Mouse (Mus musculus): ENCODE measurements at regions not wholly inside any gene's neighbourhood (a gene's known extent, or its start where the extent isn't known, plus 50 kb on each side); places are given as distances from the start of the nearest gene placed in this dataset.

GRCm38 (mm10) chr13:44555979-44556378 is 173.3 kb upstream of the Jarid2 start:
- H3K4me3 ChIP-seq (ENCODE audit: control insufficient read depth in 1 of 2, insufficient read depth in 1 of 2, low read depth in 1 of 2, low read length in 2 of 2) = no peak overlapping the region
- no peak overlapping the region for H3K9ac ChIP-seq (ENCODE audit: low read length)
- 88% methylated on average over 6 of the region's 6 CpGs for WGBS
- no peak for ATAC-seq (ENCODE audit: insufficient number of reproducible peaks, insufficient read depth, low FRiP score, low read depth)
- H3K36me3 ChIP-seq (ENCODE audit: control insufficient read depth, insufficient read depth, low read length) = no peaks in the 10 kb centered on the region
- no peak overlapping the region for H3K27ac ChIP-seq (replicated peaks in 1 of 2; ENCODE audit: control insufficient read depth in 1 of 2, insufficient read depth in 1 of 2, low read depth in 2 of 2, low read length in 2 of 2)
- peaks cover 0 to 3% of the 10 kb centered on the region in 2 experiments; a peak in 1 of 4 replicates for H3K4me1 ChIP-seq (ENCODE audit: control insufficient read depth in 2 of 2, insufficient read depth in 2 of 2, low read length in 2 of 2)
- H3K4me2 ChIP-seq (ENCODE audit: low read length) = no peak overlapping the region
- H3K27me3 ChIP-seq (ENCODE audit: control insufficient read depth, insufficient read depth, low read length) = no peaks in the 10 kb centered on the region
- no peaks in the 10 kb centered on the region for H3K9me3 ChIP-seq (ENCODE audit: control insufficient read depth, low read length)

- H3K4me3 ChIP-seq (ENCODE audit: control insufficient read depth in 1 of 2, insufficient read depth in 1 of 2, low read depth in 1 of 2, low read length in 2 of 2) = no peak overlapping the region
- no peak for ATAC-seq (ENCODE audit: insufficient number of reproducible peaks, insufficient read depth, low FRiP score, low read depth)
Measured at GRCm38 (mm10) chr13:44558051-44558450, 171.2 kb upstream of the Jarid2 start.

GRCm38 (mm10) chr13:44558491-44559177 is 170.6 kb upstream of the Jarid2 start:
- Histone ChIP-seq H3K4me2 (ENCODE audit: low read length) (no peak overlapping the region), H3K4me1 (ENCODE audit: control insufficient read depth in 2 of 2, insufficient read depth in 2 of 2, low read length in 2 of 2) (peaks cover 0 to under 1% of the 10 kb centered on the region in 2 experiments; a peak in 1 of 4 replicates), H3K36me3 (ENCODE audit: control insufficient read depth, insufficient read depth, low read length) (no peaks in the 10 kb centered on the region), H3K9me3 (ENCODE audit: control insufficient read depth, low read length) (no peaks in the 10 kb centered on the region), H3K27ac (replicated peaks in 1 of 2; ENCODE audit: control insufficient read depth in 1 of 2, insufficient read depth in 1 of 2, low read depth in 2 of 2, low read length in 2 of 2) (no peak overlapping the region), H3K4me3 (ENCODE audit: control insufficient read depth in 1 of 2, insufficient read depth in 1 of 2, low read depth in 1 of 2, low read length in 2 of 2) (no peak overlapping the region), H3K9ac (ENCODE audit: low read length) (no peak overlapping the region), H3K27me3 (ENCODE audit: control insufficient read depth, insufficient read depth, low read length) (no peaks in the 10 kb centered on the region)
- WGBS = 88% methylated on average over 21 of the region's 21 CpGs
- no peak for ATAC-seq (ENCODE audit: insufficient number of reproducible peaks, insufficient read depth, low FRiP score, low read depth)

More at GRCm38 (mm10) chr13:44558051-44558450, 171.2 kb upstream of the Jarid2 start:
- 93% methylated on average over 12 of the region's 12 CpGs for WGBS
- Histone ChIP-seq H3K27me3 (ENCODE audit: control insufficient read depth, insufficient read depth, low read length) (no peaks in the 10 kb centered on the region), H3K27ac (replicated peaks in 1 of 2; ENCODE audit: control insufficient read depth in 1 of 2, insufficient read depth in 1 of 2, low read depth in 2 of 2, low read length in 2 of 2) (no peak overlapping the region), H3K9me3 (ENCODE audit: control insufficient read depth, low read length) (no peaks in the 10 kb centered on the region), H3K9ac (ENCODE audit: low read length) (no peak overlapping the region), H3K4me2 (ENCODE audit: low read length) (no peak overlapping the region), H3K4me1 (ENCODE audit: control insufficient read depth in 2 of 2, insufficient read depth in 2 of 2, low read length in 2 of 2) (peaks cover 0 to 3% of the 10 kb centered on the region in 2 experiments; a peak in 1 of 4 replicates), H3K36me3 (ENCODE audit: control insufficient read depth, insufficient read depth, low read length) (no peaks in the 10 kb centered on the region)

DNA sequence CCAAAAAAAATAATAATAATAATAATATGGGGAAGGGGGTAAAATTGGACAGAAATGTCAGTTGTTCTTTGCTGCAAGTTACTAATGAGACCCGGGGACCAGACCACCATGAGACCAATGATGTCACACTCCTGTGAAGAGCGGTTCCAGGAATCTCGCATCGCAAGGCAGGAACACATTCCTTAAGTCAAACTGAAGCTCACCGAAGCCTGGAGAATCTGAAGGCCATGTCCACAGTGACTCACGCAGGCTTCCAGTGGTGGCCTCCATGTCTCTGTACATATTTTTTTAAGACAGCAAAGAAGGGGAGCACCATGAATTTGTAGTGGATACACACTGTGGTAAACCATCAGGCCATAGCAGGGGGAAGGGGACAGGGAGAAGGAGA is 170.1 kb upstream of the Jarid2 start:
- H3K27ac ChIP-seq (replicated peaks in 1 of 2; ENCODE audit: control insufficient read depth in 1 of 2, insufficient read depth in 1 of 2, low read depth in 2 of 2, low read length in 2 of 2) = no peak overlapping the region
- no peak overlapping the region for H3K9ac ChIP-seq (ENCODE audit: low read length)
- no peaks in the 10 kb centered on the region; a peak in 1 of 4 replicates for H3K4me1 ChIP-seq (ENCODE audit: control insufficient read depth in 2 of 2, insufficient read depth in 2 of 2, low read length in 2 of 2)
- no peak overlapping the region for H3K4me2 ChIP-seq (ENCODE audit: low read length)
- H3K27me3 ChIP-seq (ENCODE audit: control insufficient read depth, insufficient read depth, low read length) = no peaks in the 10 kb centered on the region
- no peak for ATAC-seq (ENCODE audit: insufficient number of reproducible peaks, insufficient read depth, low FRiP score, low read depth)
- H3K36me3 ChIP-seq (ENCODE audit: control insufficient read depth, insufficient read depth, low read length) = no peaks in the 10 kb centered on the region
- no peaks in the 10 kb centered on the region for H3K9me3 ChIP-seq (ENCODE audit: control insufficient read depth, low read length)
- WGBS = 85% methylated on average over 6 of the region's 6 CpGs
- H3K4me3 ChIP-seq (ENCODE audit: control insufficient read depth in 1 of 2, insufficient read depth in 1 of 2, low read depth in 1 of 2, low read length in 2 of 2) = no peak overlapping the region

DNA sequence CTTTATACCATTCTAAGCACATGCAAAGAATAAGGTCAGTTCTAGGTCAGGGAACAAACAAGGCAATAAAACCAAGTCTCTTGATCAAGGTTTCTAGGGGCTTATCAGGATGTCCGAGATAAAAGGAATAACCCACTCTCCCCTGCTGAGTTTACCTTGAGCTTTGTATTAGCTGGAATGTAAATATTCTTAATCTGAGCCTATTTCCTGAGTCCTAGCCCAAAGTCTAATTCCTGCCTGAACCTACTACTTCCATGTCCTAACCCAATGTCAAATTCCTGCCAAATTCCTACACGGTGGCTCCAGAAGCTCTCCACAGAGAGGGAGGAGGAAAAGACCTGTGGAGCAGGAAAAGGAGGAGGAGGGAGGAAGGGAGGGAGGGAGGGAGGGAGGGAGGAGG is 169.6 kb upstream of the Jarid2 start:
- Histone ChIP-seq H3K4me2 (ENCODE audit: low read length) (no peak overlapping the region), H3K9ac (ENCODE audit: low read length) (no peak overlapping the region), H3K4me1 (ENCODE audit: control insufficient read depth in 2 of 2, insufficient read depth in 2 of 2, low read length in 2 of 2) (no peaks in the 10 kb centered on the region; a peak in 1 of 4 replicates), H3K27me3 (ENCODE audit: control insufficient read depth, insufficient read depth, low read length) (no peaks in the 10 kb centered on the region), H3K9me3 (ENCODE audit: control insufficient read depth, low read length) (no peaks in the 10 kb centered on the region), H3K4me3 (ENCODE audit: control insufficient read depth in 1 of 2, insufficient read depth in 1 of 2, low read depth in 1 of 2, low read length in 2 of 2) (no peak overlapping the region), H3K27ac (replicated peaks in 1 of 2; ENCODE audit: control insufficient read depth in 1 of 2, insufficient read depth in 1 of 2, low read depth in 2 of 2, low read length in 2 of 2) (no peak overlapping the region), H3K36me3 (ENCODE audit: control insufficient read depth, insufficient read depth, low read length) (no peaks in the 10 kb centered on the region)
- ATAC-seq (ENCODE audit: insufficient number of reproducible peaks, insufficient read depth, low FRiP score, low read depth) = no peak
- 13% methylated on average over 2 of the region's 2 CpGs for WGBS

- no peak for ATAC-seq (ENCODE audit: insufficient number of reproducible peaks, insufficient read depth, low FRiP score, low read depth)
- H3K9ac ChIP-seq (ENCODE audit: low read length) = no peak overlapping the region
- H3K36me3 ChIP-seq (ENCODE audit: control insufficient read depth, insufficient read depth, low read length) = no peaks in the 10 kb centered on the region
- no peak overlapping the region for H3K4me2 ChIP-seq (ENCODE audit: low read length)
- H3K27ac ChIP-seq (replicated peaks in 1 of 2; ENCODE audit: control insufficient read depth in 1 of 2, insufficient read depth in 1 of 2, low read depth in 2 of 2, low read length in 2 of 2) = no peak overlapping the region
- H3K27me3 ChIP-seq (ENCODE audit: control insufficient read depth, insufficient read depth, low read length) = no peaks in the 10 kb centered on the region
- H3K4me3 ChIP-seq (ENCODE audit: control insufficient read depth in 1 of 2, insufficient read depth in 1 of 2, low read depth in 1 of 2, low read length in 2 of 2) = no peak overlapping the region
- peaks cover 0 to 4% of the 10 kb centered on the region in 2 experiments; a peak in 1 of 4 replicates for H3K4me1 ChIP-seq (ENCODE audit: control insufficient read depth in 2 of 2, insufficient read depth in 2 of 2, low read length in 2 of 2)
- no peaks in the 10 kb centered on the region for H3K9me3 ChIP-seq (ENCODE audit: control insufficient read depth, low read length)
- 70% methylated on average over 11 of the region's 11 CpGs for WGBS
Measured at GRCm38 (mm10) chr13:44564705-44565104, 164.6 kb upstream of the Jarid2 start.

GRCm38 (mm10) chr13:44567696-44568095 is 161.6 kb upstream of the Jarid2 start:
- no peak overlapping the region for H3K4me2 ChIP-seq (ENCODE audit: low read length)
- no peak overlapping the region for H3K4me3 ChIP-seq (ENCODE audit: control insufficient read depth in 1 of 2, insufficient read depth in 1 of 2, low read depth in 1 of 2, low read length in 2 of 2)
- 0 out of 4 replicates have a peak, but pooled peaks cover 0 to 4% of the 10 kb centered on the region in 2 experiments for H3K4me1 ChIP-seq (ENCODE audit: control insufficient read depth in 2 of 2, insufficient read depth in 2 of 2, low read length in 2 of 2)
- H3K9ac ChIP-seq (ENCODE audit: low read length) = no peak overlapping the region
- 0 out of 2 replicates have a peak, but pooled peaks cover 4% of the 10 kb centered on the region for H3K9me3 ChIP-seq (ENCODE audit: control insufficient read depth, low read length)
- 43% methylated on average over 2 of the region's 2 CpGs for WGBS
- no peak overlapping the region for H3K27ac ChIP-seq (replicated peaks in 1 of 2; ENCODE audit: control insufficient read depth in 1 of 2, insufficient read depth in 1 of 2, low read depth in 2 of 2, low read length in 2 of 2)
- H3K27me3 ChIP-seq (ENCODE audit: control insufficient read depth, insufficient read depth, low read length) = no peaks in the 10 kb centered on the region
- ATAC-seq (ENCODE audit: insufficient number of reproducible peaks, insufficient read depth, low FRiP score, low read depth) = no peak
- no peaks in the 10 kb centered on the region for H3K36me3 ChIP-seq (ENCODE audit: control insufficient read depth, insufficient read depth, low read length)
